Mouse (Mus musculus): ENCODE data around the gene Dync1h1. TPM values are rescaled to one million over a fixed set of nuclear protein-coding genes. Genes with fewer than 3 reads are reported as not detected.

The Dync1h1 gene
- polyA plus RNA-seq, 1 experiment from 2014 or later = 142 TPM

- WGBS (ENCODE audit: missing documents) = 72% methylated on average over 6 of the region's 6 CpGs
These were observed 12.6 kb upstream of the Dync1h1 start for GRCm38 (mm10) chr12:110588622-110589021.

GRCm38 (mm10) chr12:110590804-110591259, 10.4 kb upstream of the Dync1h1 start:
- 1% methylated on average over 15 of the region's 15 CpGs for WGBS (ENCODE audit: missing documents)
- no peaks in the 10 kb centered on the region for H3K36me3 ChIP-seq (ENCODE audit: inconsistent target)
- H3K4me3 ChIP-seq (ENCODE audit: inconsistent target) = peak overlapping the region; percentile 95
- peaks cover 26% of the 10 kb centered on the region for H3K79me2 ChIP-seq (ENCODE audit: inconsistent target)
- H3K27ac ChIP-seq = peak overlapping the region; percentile 89

More at GRCm38 (mm10) chr12:110588622-110589021, 12.6 kb upstream of the Dync1h1 start:
- H3K36me3 ChIP-seq (ENCODE audit: inconsistent target) = no peaks in the 10 kb centered on the region
- peaks cover 26% of the 10 kb centered on the region for H3K79me2 ChIP-seq (ENCODE audit: inconsistent target)
- H3K27ac ChIP-seq = no peak overlapping the region
- H3K4me3 ChIP-seq (ENCODE audit: inconsistent target) = no peak overlapping the region

GRCm38 (mm10) chr12:110591260-110591883, 9.9 kb upstream of the Dync1h1 start:
- peaks cover 26% of the 10 kb centered on the region for H3K79me2 ChIP-seq (ENCODE audit: inconsistent target)
- no peaks in the 10 kb centered on the region for H3K36me3 ChIP-seq (ENCODE audit: inconsistent target)
- peak overlapping the region; percentile 89 for H3K27ac ChIP-seq
- peak overlapping the region; percentile 95 for H3K4me3 ChIP-seq (ENCODE audit: inconsistent target)
- under 1% methylated on average over 53 of the region's 56 CpGs for WGBS (ENCODE audit: missing documents)

- peak overlapping the region; percentile 25; the same call in 1 of the 2 replicates for H3K27ac ChIP-seq
- H3K4me3 ChIP-seq (ENCODE audit: inconsistent target) = no peak overlapping the region
- 5% methylated on average over 7 of the region's 7 CpGs for WGBS (ENCODE audit: missing documents)
- peaks cover 20% of the 10 kb centered on the region for H3K79me2 ChIP-seq (ENCODE audit: inconsistent target)
- no peaks in the 10 kb centered on the region for H3K36me3 ChIP-seq (ENCODE audit: inconsistent target)
These were observed 2.7 kb upstream of the Dync1h1 start for GRCm38 (mm10) chr12:110598527-110598926.

GRCm38 (mm10) chr12:110599791-110600190, 1.5 kb upstream of the Dync1h1 start:
- H3K79me2 ChIP-seq (ENCODE audit: inconsistent target) = peaks cover 32% of the 10 kb centered on the region
- no peak overlapping the region for H3K27ac ChIP-seq
- no peaks in the 10 kb centered on the region for H3K36me3 ChIP-seq (ENCODE audit: inconsistent target)
- H3K4me3 ChIP-seq (ENCODE audit: inconsistent target) = no peak overlapping the region
- WGBS (ENCODE audit: missing documents) = 87% methylated on average over 4 of the region's 4 CpGs

- H3K36me3 ChIP-seq (ENCODE audit: inconsistent target) = no peaks in the 10 kb centered on the region
- 66% methylated on average over 13 of the region's 13 CpGs for WGBS (ENCODE audit: missing documents)
- peak overlapping the region; percentile 73 for H3K4me3 ChIP-seq (ENCODE audit: inconsistent target)
- H3K79me2 ChIP-seq (ENCODE audit: inconsistent target) = peaks cover 38% of the 10 kb centered on the region
- no peak overlapping the region for H3K27ac ChIP-seq
These were observed 844 bp upstream of the Dync1h1 start for GRCm38 (mm10) chr12:110600225-110600991.

GRCm38 (mm10) chr12:110606161-110606560, 4.9 kb downstream of the Dync1h1 start:
- 7% methylated on average over 3 of the region's 3 CpGs for WGBS (ENCODE audit: missing documents)
- Histone ChIP-seq H3K36me3 (ENCODE audit: inconsistent target) (no peaks in the 10 kb centered on the region), H3K4me3 (ENCODE audit: inconsistent target) (no peak overlapping the region), H3K79me2 (ENCODE audit: inconsistent target) (peaks cover 96% of the 10 kb centered on the region), H3K27ac (no peak overlapping the region)

GRCm38 (mm10) chr12:110606676-110607075, 5.4 kb downstream of the Dync1h1 start:
- Histone ChIP-seq H3K4me3 (ENCODE audit: inconsistent target) (no peak overlapping the region), H3K36me3 (ENCODE audit: inconsistent target) (peaks cover 2% of the 10 kb centered on the region; the same call in 1 of the 2 replicates), H3K27ac (no peak overlapping the region), H3K79me2 (ENCODE audit: inconsistent target) (peaks cover 100% of the 10 kb centered on the region)
- WGBS (ENCODE audit: missing documents) = 57% methylated on average over 2 of the region's 2 CpGs

GRCm38 (mm10) chr12:110608460-110609152, 7.4 kb downstream of the Dync1h1 start:
- Histone ChIP-seq H3K36me3 (ENCODE audit: inconsistent target) (peaks cover 21% of the 10 kb centered on the region), H3K27ac (peak overlapping the region; percentile 25; the same call in 1 of the 2 replicates), H3K4me3 (ENCODE audit: inconsistent target) (no peak overlapping the region), H3K79me2 (ENCODE audit: inconsistent target) (peaks cover 100% of the 10 kb centered on the region)
- WGBS (ENCODE audit: missing documents) = 54% methylated on average over 11 of the region's 11 CpGs

GRCm38 (mm10) chr12:110609153-110609497, 7.9 kb downstream of the Dync1h1 start:
- Histone ChIP-seq H3K79me2 (ENCODE audit: inconsistent target) (peaks cover 100% of the 10 kb centered on the region), H3K27ac (peak overlapping the region; percentile 25; the same call in 1 of the 2 replicates), H3K36me3 (ENCODE audit: inconsistent target) (peaks cover 26% of the 10 kb centered on the region), H3K4me3 (ENCODE audit: inconsistent target) (no peak overlapping the region)
- 49% methylated on average over 5 of the region's 9 CpGs for WGBS (ENCODE audit: missing documents)

GRCm38 (mm10) chr12:110610713-110611112, 9.5 kb downstream of the Dync1h1 start:
- no peak overlapping the region for H3K27ac ChIP-seq
- no peak overlapping the region for H3K4me3 ChIP-seq (ENCODE audit: inconsistent target)
- WGBS (ENCODE audit: missing documents) = 100% methylated on average over 2 of the region's 2 CpGs
- H3K36me3 ChIP-seq (ENCODE audit: inconsistent target) = peaks cover 40% of the 10 kb centered on the region
- peaks cover 93% of the 10 kb centered on the region for H3K79me2 ChIP-seq (ENCODE audit: inconsistent target)

GRCm38 (mm10) chr12:110630056-110630455, 28.8 kb downstream of the Dync1h1 start:
- Histone ChIP-seq H3K27ac (no peak overlapping the region), H3K4me3 (ENCODE audit: inconsistent target) (no peak overlapping the region), H3K79me2 (ENCODE audit: inconsistent target) (no peaks in the 10 kb centered on the region), H3K36me3 (ENCODE audit: inconsistent target) (peaks cover 100% of the 10 kb centered on the region)
- WGBS (ENCODE audit: missing documents) = 94% methylated on average over 11 of the region's 11 CpGs

GRCm38 (mm10) chr12:110636293-110636692, 35.0 kb downstream of the Dync1h1 start:
- Histone ChIP-seq H3K27ac (no peak overlapping the region), H3K4me3 (ENCODE audit: inconsistent target) (no peak overlapping the region), H3K79me2 (ENCODE audit: inconsistent target) (no peaks in the 10 kb centered on the region), H3K36me3 (ENCODE audit: inconsistent target) (peaks cover 100% of the 10 kb centered on the region)
- 97% methylated on average over 11 of the region's 12 CpGs for WGBS (ENCODE audit: missing documents)

GRCm38 (mm10) chr12:110637507-110638114, 36.4 kb downstream of the Dync1h1 start:
- Histone ChIP-seq H3K4me3 (ENCODE audit: inconsistent target) (no peak overlapping the region), H3K27ac (no peak overlapping the region), H3K36me3 (ENCODE audit: inconsistent target) (peaks cover 100% of the 10 kb centered on the region), H3K79me2 (ENCODE audit: inconsistent target) (no peaks in the 10 kb centered on the region)
- WGBS (ENCODE audit: missing documents) = 97% methylated on average over 13 of the region's 13 CpGs

All from macrophage (primary cell).